Mouse (Mus musculus): ENCODE measurements at regions not wholly inside any gene's neighbourhood (a gene's known extent, or its start where the extent isn't known, plus 50 kb on each side); places are given as distances from the start of the nearest gene placed in this dataset.

- Histone ChIP-seq H3K27ac (replicated peaks) (no peak overlapping the region), H3K36me3 (no peaks in the 10 kb centered on the region), H3K9me3 (no peaks in the 10 kb centered on the region), H3K4me3 (no peak overlapping the region), H3K27me3 (no peaks in the 10 kb centered on the region), H3K4me2 (replicated peaks) (no peak overlapping the region), H3K9ac (replicated peaks) (no peak overlapping the region), H3K4me1 (no peaks in the 10 kb centered on the region)
- ATAC-seq (replicated peaks), result no peak
- 52% methylated on average over 6 of the region's 6 CpGs for WGBS
Measured at GRCm38 (mm10) chr9:113486494-113487081, 221.5 kb downstream of the Pdcd6ip start.

GRCm38 (mm10) chr9:113479897-113480296 lies 228.2 kb downstream of the Pdcd6ip start:
- no peaks in the 10 kb centered on the region for H3K9me3 ChIP-seq
- no peak overlapping the region for H3K4me3 ChIP-seq
- WGBS, result 82% methylated on average over 3 of the region's 3 CpGs

GRCm38 (mm10) chr9:113478761-113479265 lies 229.2 kb downstream of the Pdcd6ip start:
- H3K36me3 ChIP-seq, result no peaks in the 10 kb centered on the region
- no peaks in the 10 kb centered on the region for H3K4me1 ChIP-seq
- H3K9ac ChIP-seq (replicated peaks), result no peak overlapping the region
- H3K27ac ChIP-seq (replicated peaks), result no peak overlapping the region
- H3K4me3 ChIP-seq, result no peak overlapping the region
- H3K9me3 ChIP-seq, result no peaks in the 10 kb centered on the region
- H3K27me3 ChIP-seq, result no peaks in the 10 kb centered on the region
- 96% methylated on average over 1 of the region's 1 CpGs for WGBS
- H3K4me2 ChIP-seq (replicated peaks), result no peak overlapping the region
- no peak for ATAC-seq (replicated peaks)

More at GRCm38 (mm10) chr9:113479897-113480296, 228.2 kb downstream of the Pdcd6ip start:
- Histone ChIP-seq H3K4me1 (no peaks in the 10 kb centered on the region), H3K4me2 (replicated peaks) (no peak overlapping the region), H3K9ac (replicated peaks) (no peak overlapping the region), H3K27me3 (no peaks in the 10 kb centered on the region), H3K27ac (replicated peaks) (no peak overlapping the region), H3K36me3 (no peaks in the 10 kb centered on the region)
- no peak for ATAC-seq (replicated peaks)

- Histone ChIP-seq H3K27me3 (no peaks in the 10 kb centered on the region), H3K9me3 (no peaks in the 10 kb centered on the region), H3K27ac (replicated peaks) (no peak overlapping the region), H3K4me3 (no peak overlapping the region), H3K9ac (replicated peaks) (no peak overlapping the region), H3K36me3 (no peaks in the 10 kb centered on the region), H3K4me1 (no peaks in the 10 kb centered on the region), H3K4me2 (replicated peaks) (no peak overlapping the region)
- ATAC-seq (replicated peaks), result no peak
- 86% methylated on average over 6 of the region's 6 CpGs for WGBS
Measured at GRCm38 (mm10) chr9:113471781-113472180, 236.3 kb downstream of the Pdcd6ip start.

GRCm38 (mm10) chr9:113462888-113463287 lies 245.2 kb downstream of the Pdcd6ip start:
- peak overlapping the region; percentile 65 for H3K27ac ChIP-seq (replicated peaks)
- no peaks in the 10 kb centered on the region for H3K36me3 ChIP-seq
- H3K4me2 ChIP-seq (replicated peaks), result no peak overlapping the region
- H3K4me3 ChIP-seq, result no peak overlapping the region
- WGBS, result 9% methylated on average over 2 of the region's 2 CpGs
- H3K27me3 ChIP-seq, result no peaks in the 10 kb centered on the region
- H3K9ac ChIP-seq (replicated peaks), result no peak overlapping the region
- peaks cover 12% of the 10 kb centered on the region for H3K4me1 ChIP-seq
- H3K9me3 ChIP-seq, result no peaks in the 10 kb centered on the region
- peak; percentile 64 for ATAC-seq (replicated peaks)

GRCm38 (mm10) chr9:113462267-113462887 lies 245.7 kb downstream of the Pdcd6ip start:
- Histone ChIP-seq H3K27ac (replicated peaks) (peak overlapping the region; percentile 65), H3K9ac (replicated peaks) (no peak overlapping the region), H3K4me2 (replicated peaks) (no peak overlapping the region), H3K4me1 (peaks cover 12% of the 10 kb centered on the region), H3K4me3 (no peak overlapping the region), H3K36me3 (no peaks in the 10 kb centered on the region), H3K9me3 (no peaks in the 10 kb centered on the region), H3K27me3 (no peaks in the 10 kb centered on the region)
- ATAC-seq (replicated peaks), result peak; percentile 93
- 44% methylated on average over 1 of the region's 1 CpGs for whole genome bisulfite sequencing

- Histone ChIP-seq H3K27ac (replicated peaks) (no peak overlapping the region), H3K36me3 (no peaks in the 10 kb centered on the region), H3K27me3 (no peaks in the 10 kb centered on the region), H3K4me3 (no peak overlapping the region), H3K9ac (replicated peaks) (no peak overlapping the region), H3K4me1 (peaks cover 12% of the 10 kb centered on the region), H3K4me2 (replicated peaks) (no peak overlapping the region), H3K9me3 (no peaks in the 10 kb centered on the region)
- 77% methylated on average over 5 of the region's 5 CpGs for WGBS
- no peak for ATAC-seq (replicated peaks)
Measured at GRCm38 (mm10) chr9:113459885-113460284, 248.2 kb downstream of the Pdcd6ip start.

GRCm38 (mm10) chr9:113459221-113459620 lies 248.8 kb downstream of the Pdcd6ip start:
- Histone ChIP-seq H3K27me3 (no peaks in the 10 kb centered on the region), H3K9ac (replicated peaks) (no peak overlapping the region), H3K4me2 (replicated peaks) (no peak overlapping the region), H3K4me1 (peaks cover 12% of the 10 kb centered on the region), H3K9me3 (no peaks in the 10 kb centered on the region), H3K27ac (replicated peaks) (no peak overlapping the region), H3K36me3 (no peaks in the 10 kb centered on the region), H3K4me3 (no peak overlapping the region)
- 43% methylated on average over 2 of the region's 2 CpGs for WGBS
- no peak for ATAC-seq (replicated peaks)

- H3K9me3 ChIP-seq, result no peaks in the 10 kb centered on the region
- no peak overlapping the region for H3K9ac ChIP-seq (replicated peaks)
- H3K27ac ChIP-seq (replicated peaks), result no peak overlapping the region
- no peak overlapping the region for H3K4me2 ChIP-seq (replicated peaks)
- peaks cover 12% of the 10 kb centered on the region for H3K4me1 ChIP-seq
- no peaks in the 10 kb centered on the region for H3K27me3 ChIP-seq
- no peaks in the 10 kb centered on the region for H3K36me3 ChIP-seq
- no peak overlapping the region for H3K4me3 ChIP-seq
- 15% methylated on average over 5 of the region's 5 CpGs for WGBS
- no peak for ATAC-seq (replicated peaks)
Measured at GRCm38 (mm10) chr9:113458741-113459154, 249.3 kb downstream of the Pdcd6ip start.

- no peak overlapping the region for H3K4me2 ChIP-seq (replicated peaks)
- ATAC-seq (replicated peaks), result no peak
- H3K27me3 ChIP-seq, result no peaks in the 10 kb centered on the region
- WGBS, result 94% methylated on average over 13 of the region's 13 CpGs
- no peaks in the 10 kb centered on the region for H3K9me3 ChIP-seq
- no peak overlapping the region for H3K4me3 ChIP-seq
- H3K36me3 ChIP-seq, result no peaks in the 10 kb centered on the region
- H3K27ac ChIP-seq (replicated peaks), result no peak overlapping the region
- peaks cover 3% of the 10 kb centered on the region; the same call in 1 of the 2 replicates for H3K4me1 ChIP-seq
- H3K9ac ChIP-seq (replicated peaks), result no peak overlapping the region
Measured at GRCm38 (mm10) chr9:113457169-113457850, 250.7 kb downstream of the Pdcd6ip start.

GRCm38 (mm10) chr9:113455577-113455976 lies 252.5 kb downstream of the Pdcd6ip start:
- 93% methylated on average over 5 of the region's 5 CpGs for WGBS
- H3K9ac ChIP-seq (replicated peaks), result no peak overlapping the region
- no peaks in the 10 kb centered on the region for H3K36me3 ChIP-seq
- H3K4me2 ChIP-seq (replicated peaks), result no peak overlapping the region
- H3K4me3 ChIP-seq, result no peak overlapping the region
- H3K4me1 ChIP-seq, result no peaks in the 10 kb centered on the region
- H3K27ac ChIP-seq (replicated peaks), result no peak overlapping the region
- H3K27me3 ChIP-seq, result no peaks in the 10 kb centered on the region
- no peaks in the 10 kb centered on the region for H3K9me3 ChIP-seq
- no peak for ATAC-seq (replicated peaks)

- no peak for ATAC-seq (replicated peaks)
- H3K9me3 ChIP-seq, result no peaks in the 10 kb centered on the region
- H3K9ac ChIP-seq (replicated peaks), result no peak overlapping the region
- H3K4me3 ChIP-seq, result no peak overlapping the region
- WGBS, result 64% methylated on average over 3 of the region's 3 CpGs
- H3K36me3 ChIP-seq, result no peaks in the 10 kb centered on the region
- H3K4me1 ChIP-seq, result no peaks in the 10 kb centered on the region
- no peak overlapping the region for H3K4me2 ChIP-seq (replicated peaks)
- H3K27ac ChIP-seq (replicated peaks), result no peak overlapping the region
- H3K27me3 ChIP-seq, result no peaks in the 10 kb centered on the region
Measured at GRCm38 (mm10) chr9:113453231-113453630, 254.8 kb downstream of the Pdcd6ip start.

All from forebrain, embryonic 15.5 days (tissue).